In genomic region chr15:85990696-85991443, GRCm38 (mm10) we compare ENCODE assay signal across 11 mouse cellular contexts. TPM values are rescaled to one million over a fixed set of nuclear protein-coding genes. Genes with fewer than 3 reads are reported as not detected.
DNase-seq lines count a peak whose midpoint lies in the region; ATAC-seq and TF ChIP-seq lines count a peak whose summit lies in the region.
"Had no signal": no experiment of that assay in that cellular context is flagged by ENCODE, and none has a peak within 500 bp of the region (broad histone marks: within the 10 kb centered on the region; RNA-seq: fewer than 3 reads in every experiment).

No protein-coding gene starts in this region.

- 72% methylated on average over 17 of the region's 17 CpGs for WGBS in kidney, adult 2 months
- WGBS in midbrain, embryonic 12.5 days = 91% methylated on average over 17 of the region's 17 CpGs
- 85% methylated on average over 17 of the region's 17 CpGs for WGBS in midbrain, postnatal 0 days
- 86% methylated on average over 17 of the region's 17 CpGs for WGBS in midbrain, embryonic 15.5 days

- H3K9me3 ChIP-seq in midbrain, embryonic 12.5 days = no peaks in the 10 kb centered on the region
- no peaks in the 10 kb centered on the region for H3K9me3 ChIP-seq in midbrain, postnatal 0 days (ENCODE audit: low read length)
- H3K9me3 ChIP-seq in midbrain, embryonic 15.5 days = no peaks in the 10 kb centered on the region
- H3K9me3 ChIP-seq: stomach, embryonic 15.5 days had no signal

- peak overlapping the region; percentile 89 for H3K27ac ChIP-seq in kidney, adult 2 months (ENCODE audit: insufficient read depth, low read depth, low read length)
- H3K27ac ChIP-seq in midbrain, embryonic 12.5 days (replicated peaks) = peak overlapping the region; percentile 27; the same call in 1 of the 2 replicates
- H3K27ac ChIP-seq in midbrain, postnatal 0 days (ENCODE audit: low read depth, low read length) = no peak overlapping the region
- H3K27ac ChIP-seq in midbrain, embryonic 15.5 days = 0 out of 2 replicates have a peak overlapping the region, but pooled peaks have one; percentile 38
- H3K27ac ChIP-seq: stomach, embryonic 15.5 days had no signal

- peaks cover 36% of the 10 kb centered on the region for H3K4me1 ChIP-seq in kidney, adult 2 months (ENCODE audit: control insufficient read depth, insufficient read depth, low read length)
- H3K4me1 ChIP-seq in midbrain, embryonic 12.5 days = peaks cover 43% of the 10 kb centered on the region
- H3K4me1 ChIP-seq in midbrain, postnatal 0 days (ENCODE audit: insufficient read depth, low read length) = peaks cover 6% of the 10 kb centered on the region
- peaks cover 32% of the 10 kb centered on the region for H3K4me1 ChIP-seq in midbrain, embryonic 15.5 days

- H3K4me3 ChIP-seq in kidney, adult 2 months (ENCODE audit: insufficient read depth, low read depth, low read length) = no peak overlapping the region
- H3K4me3 ChIP-seq in midbrain, embryonic 12.5 days = no peak overlapping the region
- H3K4me3 ChIP-seq in midbrain, postnatal 0 days (ENCODE audit: low read depth, low read length) = no peak overlapping the region
- H3K4me3 ChIP-seq in midbrain, embryonic 15.5 days = no peak overlapping the region
- H3K4me3 ChIP-seq: erythroblast, embryonic 14.5 days; stomach, embryonic 15.5 days had no signal

- H3K27me3 ChIP-seq in kidney, adult 2 months (replicated peaks; ENCODE audit: control insufficient read depth, insufficient read depth, low read length) = no peaks in the 10 kb centered on the region
- H3K27me3 ChIP-seq in midbrain, embryonic 12.5 days = peaks cover 2% of the 10 kb centered on the region; the same call in 1 of the 2 replicates
- no peaks in the 10 kb centered on the region for H3K27me3 ChIP-seq in midbrain, postnatal 0 days (ENCODE audit: insufficient read depth, low read length)
- H3K27me3 ChIP-seq in midbrain, embryonic 15.5 days (replicated peaks) = no peaks in the 10 kb centered on the region; the same call in 1 of the 2 replicates
- H3K27me3 ChIP-seq: stomach, embryonic 15.5 days had no signal

- no peak overlapping the region for H3K4me2 ChIP-seq in midbrain, embryonic 12.5 days (replicated peaks)
- H3K4me2 ChIP-seq in midbrain, postnatal 0 days (ENCODE audit: low read depth, low read length, poor library complexity, severe bottlenecking) = no peak overlapping the region
- H3K4me2 ChIP-seq in midbrain, embryonic 15.5 days = no peak overlapping the region
- H3K4me2 ChIP-seq: stomach, embryonic 15.5 days had no signal

- ATAC-seq in midbrain, embryonic 12.5 days (ENCODE audit: low FRiP score, low read depth) = no peak
- ATAC-seq in midbrain, postnatal 0 days (ENCODE audit: low FRiP score) = no peak
- no peak for ATAC-seq in midbrain, embryonic 15.5 days (replicated peaks)

- no peak for DNase-seq in kidney, adult 2 months
- DNase-seq in kidney, adult 8-10 months = no peak
- no peak for DNase-seq in midbrain, postnatal 0 days (ENCODE audit: low spot score)
- peak; percentile 77 for DNase-seq in gonadal fat pad, adult 2 months (ENCODE audit: low read depth)
- no peak for DNase-seq in c-Kit-positive CD71-positive TER-119-positive erythroid progenitor cells, embryonic 14.5 days (ENCODE audit: low spot score)
- no peak for DNase-seq in retina, embryonic 14.5 days (ENCODE audit: low spot score)
- DNase-seq: right cerebral cortex, postnatal 14 days had no signal

- no peaks in the 10 kb centered on the region for H3K36me3 ChIP-seq in kidney, adult 2 months (ENCODE audit: control insufficient read depth, insufficient read depth, low read length)
- no peaks in the 10 kb centered on the region for H3K36me3 ChIP-seq in midbrain, embryonic 12.5 days
- H3K36me3 ChIP-seq in midbrain, postnatal 0 days (ENCODE audit: insufficient read depth, low read length) = no peaks in the 10 kb centered on the region
- H3K36me3 ChIP-seq in midbrain, embryonic 15.5 days (replicated peaks) = no peaks in the 10 kb centered on the region
- H3K36me3 ChIP-seq: stomach, embryonic 15.5 days had no signal

- no peak for TF ChIP-seq CTCF in kidney, adult 2 months (conservative IDR thresholded peaks at IDR 0.05; ENCODE audit: insufficient read depth, insufficient read length, low read depth, low read length)
- TF ChIP-seq CTCF in midbrain, postnatal 0 days (IDR thresholded peaks at IDR 0.05) = no peak

- H3K9ac ChIP-seq in midbrain, embryonic 12.5 days (replicated peaks) = no peak overlapping the region
- H3K9ac ChIP-seq in midbrain, postnatal 0 days (replicated peaks; ENCODE audit: low read length, poor library complexity, severe bottlenecking) = no peak overlapping the region
- H3K9ac ChIP-seq in midbrain, embryonic 15.5 days = no peak overlapping the region
- H3K9ac ChIP-seq: stomach, embryonic 15.5 days had no signal

- TF ChIP-seq POLR2A in kidney, adult 2 months (IDR thresholded peaks at IDR 0.05; ENCODE audit: low read depth, low read length) = no peak

RNA-seq across cellular contexts. Expression of gene Celsr1, which starts 42.7 kb away (rescaled TPM):
- 12.4 and 16.8 TPM in 2 replicates for polyA plus RNA-seq in kidney, adult 2 months (2012; rRNA removed)
- polyA plus RNA-seq in midbrain, embryonic 12.5 days (2016; fragmentation: Nextera tagmentation; extraction: Ambion mirVana) = 3.4 and 4.1 TPM in 2 replicates
- total RNA-seq in midbrain, postnatal 0 days (2014; rRNA removed) = 13.7 and 15.0 TPM in 2 replicates
- 0.60 and 0.79 TPM in 2 replicates for polyA plus RNA-seq in midbrain, postnatal 0 days (2015; fragmentation: Nextera tagmentation; extraction: Ambion mirVana)
- 6.4 and 9.8 TPM in 2 replicates for polyA plus RNA-seq in gonadal fat pad, adult 2 months (2012; rRNA removed)
- 1.6 and 2.2 TPM in 2 replicates for polyA plus RNA-seq in midbrain, embryonic 15.5 days (2015; fragmentation: Nextera tagmentation; extraction: Ambion mirVana)
